ENCODE assay signal across 21 mouse cellular contexts in the genomic region with DNA sequence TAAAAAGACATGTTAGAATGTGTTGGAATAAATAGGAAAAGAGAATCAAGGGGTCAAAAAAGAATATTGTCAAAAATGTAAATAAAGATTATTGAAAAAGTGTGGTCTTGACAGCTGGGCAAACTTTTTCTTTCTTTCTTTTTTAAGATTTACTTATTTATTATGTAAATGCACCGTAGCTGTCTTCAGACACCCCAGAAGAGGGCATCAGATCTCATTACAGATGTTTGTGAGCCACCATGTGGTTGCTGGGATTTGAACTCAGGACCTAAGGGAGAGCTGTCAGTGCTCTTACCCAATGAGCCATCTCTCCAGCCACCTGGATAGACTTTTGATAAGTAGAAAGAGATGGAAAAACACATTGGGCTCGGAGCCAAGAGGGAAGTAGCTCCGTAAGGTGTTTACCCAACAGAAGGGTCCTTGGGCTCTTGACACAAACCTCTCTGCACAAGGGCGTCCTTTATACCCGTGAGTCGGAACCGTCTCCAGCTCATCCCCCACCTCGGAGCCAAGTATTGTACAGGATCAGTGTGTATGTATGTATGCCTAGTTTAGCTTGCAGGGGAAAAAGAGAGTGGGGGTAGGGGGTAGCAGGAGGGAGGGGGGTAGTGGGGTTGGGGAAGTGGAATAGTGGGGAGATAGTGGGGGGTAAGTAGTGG. TPM values are rescaled to one million over a fixed set of nuclear protein-coding genes. Genes with fewer than 3 reads are reported as not detected.
DNase-seq lines count a peak whose midpoint lies in the region; ATAC-seq and TF ChIP-seq lines count a peak whose summit lies in the region.
"Had no signal": no experiment of that assay in that cellular context is flagged by ENCODE, and none has a peak within 500 bp of the region (broad histone marks: within the 10 kb centered on the region; RNA-seq: fewer than 3 reads in every experiment).

No protein-coding gene starts in this region.

- no peak for TF ChIP-seq CTCF in lung, embryonic 14.5 days (IDR thresholded peaks at IDR 0.05; ENCODE audit: low read depth)
- TF ChIP-seq CTCF in lung, adult 2 months (IDR thresholded peaks at IDR 0.05; ENCODE audit: insufficient read depth, low read length) = no peak

- 61% methylated on average over 8 of the region's 8 CpGs for WGBS in lung, embryonic 14.5 days
- WGBS in lung, adult 2 months = 62% methylated on average over 8 of the region's 8 CpGs
- WGBS in lung, embryonic 15.5 days = 53% methylated on average over 8 of the region's 8 CpGs

- no peaks in the 10 kb centered on the region for H3K36me3 ChIP-seq in lung, embryonic 14.5 days (ENCODE audit: insufficient read depth)
- H3K36me3 ChIP-seq in lung, embryonic 15.5 days = no peaks in the 10 kb centered on the region
- H3K36me3 ChIP-seq: forebrain, embryonic 10.5 days; hindbrain, embryonic 13.5 days had no signal

- DNase-seq in lung, embryonic 14.5 days = peak; percentile 55
- no peak for DNase-seq in lung, adult 2 months
- peak; percentile 25 for DNase-seq in lung, postnatal 10 days
- peak; percentile 29 for DNase-seq in lung, postnatal 36 days
- no peak for DNase-seq in testis, postnatal 14 days (ENCODE audit: low spot score)
- DNase-seq in adrenal gland, postnatal 36 days = no peak
- no peak for DNase-seq in cerebellum, adult 11 months
- DNase-seq: adrenal gland, postnatal 10 days; cerebellum, adult 18-20 months; cerebellum, adult 9-10 months; cerebellum, postnatal 14 days; gastrocnemius, postnatal 10 days; gastrocnemius, postnatal 36 days had no signal

- H3K27me3 ChIP-seq in lung, embryonic 14.5 days (ENCODE audit: insufficient read depth, low read length) = no peaks in the 10 kb centered on the region
- no peaks in the 10 kb centered on the region for H3K27me3 ChIP-seq in lung, embryonic 15.5 days
- H3K27me3 ChIP-seq: forebrain, embryonic 13.5 days; hindbrain, embryonic 13.5 days had no signal

- no peak for ATAC-seq in lung, embryonic 14.5 days (ENCODE audit: insufficient read depth)
- peak; percentile 59; the same call in 1 of the 2 replicates for ATAC-seq in lung, embryonic 15.5 days (ENCODE audit: borderline replicate concordance, extremely low read depth, low FRiP score, low TSS enrichment)
- ATAC-seq: activated CD4-positive, CD25-positive, alpha-beta regulatory T cell, adult 4 months; forebrain, embryonic 13.5 days; forebrain, embryonic 16.5 days; hindbrain, embryonic 16.5 days had no signal

- no peak overlapping the region for H3K4me2 ChIP-seq in lung, embryonic 14.5 days
- no peak overlapping the region for H3K4me2 ChIP-seq in lung, embryonic 15.5 days
- H3K4me2 ChIP-seq: forebrain, embryonic 13.5 days; heart, embryonic 11.5 days; hindbrain, embryonic 13.5 days had no signal

- no peak for TF ChIP-seq POLR2A in lung, adult 2 months (IDR thresholded peaks at IDR 0.05; ENCODE audit: borderline replicate concordance, extremely low read depth, low read depth, low read length)

- no peaks in the 10 kb centered on the region for H3K4me1 ChIP-seq in lung, embryonic 14.5 days (ENCODE audit: insufficient read depth)
- H3K4me1 ChIP-seq in lung, adult 2 months (ENCODE audit: control insufficient read depth, insufficient read depth, low read length) = no peaks in the 10 kb centered on the region
- H3K4me1 ChIP-seq in lung, embryonic 15.5 days = no peaks in the 10 kb centered on the region
- H3K4me1 ChIP-seq: forebrain, embryonic 10.5 days; forebrain, embryonic 13.5 days; hindbrain, embryonic 13.5 days had no signal

- no peaks in the 10 kb centered on the region for H3K9me3 ChIP-seq in lung, embryonic 14.5 days (ENCODE audit: low read depth, low read length)
- H3K9me3 ChIP-seq in lung, embryonic 15.5 days = no peaks in the 10 kb centered on the region
- H3K9me3 ChIP-seq: forebrain, embryonic 10.5 days; forebrain, embryonic 13.5 days; hindbrain, embryonic 13.5 days had no signal

- no peak overlapping the region for H3K4me3 ChIP-seq in lung, embryonic 14.5 days (ENCODE audit: low read depth, low read length)
- H3K4me3 ChIP-seq in lung, adult 2 months (replicated peaks; ENCODE audit: extremely low read depth, low read depth, low read length) = no peak overlapping the region
- H3K4me3 ChIP-seq in lung, embryonic 15.5 days = no peak overlapping the region
- H3K4me3 ChIP-seq: forebrain, embryonic 10.5 days; forebrain, embryonic 13.5 days; hindbrain, embryonic 13.5 days had no signal

- no peak overlapping the region for H3K27ac ChIP-seq in lung, embryonic 14.5 days (ENCODE audit: low read depth)
- H3K27ac ChIP-seq in lung, embryonic 15.5 days = no peak overlapping the region
- H3K27ac ChIP-seq: forebrain, embryonic 10.5 days; forebrain, embryonic 13.5 days; hindbrain, embryonic 13.5 days had no signal

- no peak overlapping the region for H3K9ac ChIP-seq in lung, embryonic 14.5 days
- no peak overlapping the region for H3K9ac ChIP-seq in lung, embryonic 15.5 days
- H3K9ac ChIP-seq: forebrain, embryonic 13.5 days; hindbrain, embryonic 13.5 days had no signal

RNA-seq across cellular contexts. Expression of a gene that starts 24.5 kb away (rescaled TPM):
- 23.5 and 25.3 TPM in 2 replicates for polyA plus RNA-seq in lung, embryonic 14.5 days (2014; fragmentation: Nextera tagmentation; extraction: Ambion mirVana)
- 104 and 117 TPM in 2 replicates for polyA plus RNA-seq in lung, adult 2 months (2012; rRNA removed)
- 41.8 and 49.3 TPM in 2 replicates for polyA plus RNA-seq in lung, embryonic 15.5 days (2015; fragmentation: Nextera tagmentation; extraction: Ambion mirVana)
- 10 to 100 TPM; 25.3 to 34.9 TPM for total RNA-seq in adrenal gland, postnatal 36 days (2021)

Comparison
In these comparisons a context has a peak if more than half of its experiments do, and no peak if none do; other contexts are left out.
1. DNase-seq: peak in lung, embryonic 14.5 days (single experiment), lung, postnatal 10 days (single experiment) and lung, postnatal 36 days (single experiment); none in lung, adult 2 months (single experiment), testis, postnatal 14 days (single experiment), adrenal gland, postnatal 36 days (0 of 2) and cerebellum, adult 11 months (single experiment).